Mouse (Mus musculus): ENCODE results near the gene Hba-a1.
"Not testable (repeated sequence)": the region's sequence is repeated elsewhere in the genome, so short reads cannot be mapped to it uniquely, and the experiment has no call there.

- not testable (repeated sequence) for TF ChIP-seq CTCF (IDR thresholded peaks at IDR 0.05); POLR2A (IDR thresholded peaks at IDR 0.05; ENCODE audit: insufficient read depth, low read depth, low read length)
Observed at GRCm38 (mm10) chr11:32283091-32283777, at the start of gene Hba-a1.

Data from heart, adult 2 months (tissue).